Mouse (Mus musculus) left cerebral cortex, postnatal 25 days (tissue): Measurements from ENCODE around the gene P2rx7. TPM values are rescaled to one million over a fixed set of nuclear protein-coding genes. Genes with fewer than 3 reads are reported as not detected.
A peak's percentile ranks its signal among the peaks of the same experiment; 100 is the strongest.

ENCODE experiments used
- DNase-seq, 2 experiments: peaks; one replicate each; pipeline ENCODE4 v3.0.0; 2022; ENCODE audit warnings: low spot score in 2 of 2, mixed read lengths in 1 of 2
- intact Hi-C: fragments of 180-260 bp; cut with DNase I; formaldehyde crosslinking; loops from one replicate; pipeline ENCODE4 v1.15.1; 2025
- total RNA-seq, 2 experiments: library from RNA; stranded (reverse); gene quantifications; 2 replicates each; pipeline ENCODE4 v1.2.3; 2021

The P2rx7 gene
- total RNA-seq = 1 to 10 TPM; 7.9 to 8.3 TPM

DNA sequence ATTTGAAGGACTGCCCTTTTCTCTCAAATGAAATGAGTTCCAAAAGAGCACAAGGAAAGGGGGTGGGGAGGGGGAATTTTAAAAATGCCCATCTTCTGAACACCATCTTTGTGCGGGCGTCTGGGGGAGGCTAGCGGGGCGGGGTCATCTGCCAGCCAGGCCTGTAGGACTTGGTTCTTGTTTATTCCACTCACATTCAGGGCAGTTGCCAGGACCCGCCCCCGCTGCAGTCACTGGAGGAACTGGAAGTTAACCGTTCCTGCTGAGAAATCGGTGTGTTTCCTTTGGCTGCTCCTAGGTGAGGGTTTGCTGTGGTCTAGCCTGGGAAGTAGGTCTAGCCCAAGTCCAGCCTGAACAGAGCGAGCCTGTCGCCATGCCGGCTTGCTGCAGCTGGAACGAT is at the start of gene P2rx7:
P2rx7 (plus strand) TSS at position 211 of the 400 bp plus-strand sequence.
- intact Hi-C loops = loop anchor here (5.0 kb wide), 1 partner anchor 84 kb away; no protein-coding TSS in a partner anchor

DNA sequence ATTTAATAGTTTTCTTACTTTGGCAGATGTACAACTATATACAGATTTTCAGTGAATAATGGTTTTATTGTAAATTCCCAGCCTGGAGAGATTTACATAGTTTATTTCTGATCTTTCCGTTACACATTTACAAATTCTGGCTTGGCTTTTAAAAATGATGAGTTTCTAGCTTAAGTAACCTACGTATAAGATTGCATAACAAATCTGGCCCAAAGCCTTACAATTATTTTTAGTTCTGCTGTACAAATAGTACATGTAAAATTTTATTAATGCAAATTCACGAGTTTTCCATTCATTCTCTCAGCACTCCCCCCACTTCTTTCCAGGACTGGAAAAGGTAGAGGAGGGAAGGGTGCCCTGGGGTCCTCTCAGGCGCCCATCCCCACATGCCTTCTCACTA is 48.2 kb upstream of the P2rx7 start:
- DNase-seq = no peak
- intact Hi-C loops = no loop called here

More for the DNA sequence above, at the start of gene P2rx7:
- peak; percentile 48 to 78 for DNase-seq

DNA sequence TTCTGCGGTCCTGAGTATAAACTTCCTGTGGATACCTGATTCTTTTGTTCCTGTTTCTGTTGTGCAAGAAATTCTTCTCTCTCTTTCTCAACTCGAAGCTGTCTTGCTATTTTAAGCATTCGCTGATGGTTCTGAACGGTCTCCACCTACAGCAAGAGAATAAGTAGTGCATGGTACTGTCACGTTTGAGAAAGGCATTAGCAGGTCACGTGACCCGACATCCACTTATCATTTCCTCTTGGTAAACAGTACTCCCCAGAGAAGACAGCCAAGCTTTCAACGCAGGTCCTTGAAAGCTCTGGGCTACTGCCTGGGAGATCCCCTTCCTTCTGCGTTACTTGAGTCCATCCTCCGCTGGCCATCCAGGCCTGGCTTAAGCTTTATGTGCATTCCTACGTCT is 41.5 kb upstream of the P2rx7 start:
- no peak for DNase-seq
- intact Hi-C loops = no loop called here

DNA sequence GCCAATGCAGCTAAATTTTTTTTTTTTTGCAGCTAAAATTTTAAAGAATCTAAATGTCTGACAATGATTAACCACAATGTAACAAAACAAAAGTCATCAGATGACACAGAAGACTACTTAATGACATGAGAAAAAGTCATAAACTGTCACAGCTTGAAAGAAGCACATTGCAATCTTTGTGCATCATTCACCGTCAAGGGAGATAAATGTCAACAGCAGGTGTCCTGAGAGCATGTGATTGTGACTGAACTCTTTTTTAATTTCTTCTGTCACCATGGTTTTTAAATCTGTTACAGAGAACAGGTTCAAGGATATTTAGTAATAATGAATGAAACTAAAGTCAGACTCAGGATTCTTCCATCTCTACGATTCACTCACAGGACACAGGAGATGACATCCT is 38.8 kb upstream of the P2rx7 start:
- intact Hi-C loops = no loop called here
- DNase-seq = no peak

DNA sequence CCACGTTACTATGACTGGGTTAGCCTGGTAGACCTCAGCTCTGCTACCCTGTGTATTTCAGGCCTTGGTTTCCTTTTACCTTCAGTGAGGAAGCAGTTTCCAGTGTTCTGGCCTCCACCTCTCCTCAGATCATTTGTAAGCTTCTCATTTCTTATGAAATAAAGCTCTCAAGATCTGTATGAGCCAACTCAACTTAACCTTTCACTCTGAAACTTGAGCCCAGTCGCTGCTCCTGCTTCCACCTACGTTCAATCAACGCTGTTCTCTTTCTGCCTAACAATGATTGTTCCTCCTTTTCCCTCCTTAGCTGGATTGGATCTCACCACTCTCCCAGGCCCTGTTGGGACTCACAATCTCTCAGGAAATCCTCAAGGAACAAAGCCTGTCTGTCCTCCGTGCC is 32.1 kb upstream of the P2rx7 start:
- intact Hi-C loops = loop anchor here (5.0 kb wide), 1 partner anchor 64 kb away; no protein-coding TSS in a partner anchor
- DNase-seq = no peak

DNA sequence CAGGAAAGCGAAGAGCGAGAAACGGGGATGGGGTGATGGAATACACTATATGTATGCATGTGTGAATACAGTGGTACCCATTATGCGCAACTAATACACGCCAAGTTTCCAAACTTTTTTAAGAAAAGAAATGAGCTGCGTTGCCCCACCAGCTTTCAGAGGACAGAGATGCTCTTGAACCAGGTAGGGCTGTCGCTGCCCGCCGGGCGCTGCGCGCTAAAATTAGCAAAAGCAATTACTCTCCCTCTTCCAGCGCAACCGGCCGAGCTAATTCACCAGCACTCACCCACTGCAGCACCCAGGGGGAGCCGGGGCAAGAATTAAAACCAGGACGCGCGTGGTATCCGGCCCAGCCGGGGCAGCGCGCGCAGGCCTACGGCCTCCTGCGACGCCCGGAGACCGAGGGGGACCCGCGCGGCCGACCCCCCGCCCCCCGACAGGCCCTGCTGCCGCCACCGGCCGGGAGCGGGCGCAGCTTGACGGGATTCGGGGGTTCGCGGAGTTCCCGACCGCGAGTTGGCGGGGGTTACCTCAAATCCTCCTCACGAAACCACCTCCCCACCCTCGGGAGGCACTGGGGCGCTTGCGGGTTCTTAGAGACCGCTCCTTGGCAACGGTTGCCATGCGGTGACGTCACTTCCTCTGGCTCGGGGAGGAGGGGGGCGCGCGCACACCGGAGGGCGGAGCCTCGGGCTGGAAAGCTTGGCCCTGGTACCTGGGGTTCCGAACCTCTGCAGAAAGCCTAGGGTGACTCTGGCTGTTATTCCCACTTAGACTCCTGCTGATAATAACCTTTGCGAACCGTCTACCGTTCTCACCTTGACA is 29.6 kb upstream of the P2rx7 start, which contains the start of gene Ift81:
Ift81 (minus strand) TSS at position 611 of the 825 bp plus-strand sequence.
- peak; percentile 97 to 98 for DNase-seq
- intact Hi-C loops = loop anchor here (1.0 to 5.0 kb wide), 2 partner anchors 67 to 112 kb away; partner anchors contain the start of gene Atp2a2

DNA sequence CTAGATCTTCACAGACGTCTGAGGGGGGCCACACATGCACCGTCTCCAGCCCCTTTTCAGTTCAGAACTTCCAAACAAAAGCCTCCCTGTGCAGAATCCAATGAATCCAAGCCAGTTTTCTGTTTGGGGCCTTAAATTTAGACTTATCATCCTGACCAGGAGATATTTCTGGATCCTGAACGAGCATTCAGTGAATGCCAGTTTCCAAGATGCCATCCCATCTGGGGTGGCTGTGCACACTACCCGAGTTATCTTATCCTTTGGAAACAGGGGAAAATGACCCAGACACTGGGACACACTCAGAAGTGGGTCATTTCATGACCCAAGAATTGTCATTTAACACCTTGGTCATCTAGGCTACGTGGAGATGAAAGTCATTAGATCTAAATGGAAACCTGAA is 26.0 kb upstream of the P2rx7 start:
- intact Hi-C loops = no loop called here
- peak in 1 of 2 experiments; percentile 78 for DNase-seq

DNA sequence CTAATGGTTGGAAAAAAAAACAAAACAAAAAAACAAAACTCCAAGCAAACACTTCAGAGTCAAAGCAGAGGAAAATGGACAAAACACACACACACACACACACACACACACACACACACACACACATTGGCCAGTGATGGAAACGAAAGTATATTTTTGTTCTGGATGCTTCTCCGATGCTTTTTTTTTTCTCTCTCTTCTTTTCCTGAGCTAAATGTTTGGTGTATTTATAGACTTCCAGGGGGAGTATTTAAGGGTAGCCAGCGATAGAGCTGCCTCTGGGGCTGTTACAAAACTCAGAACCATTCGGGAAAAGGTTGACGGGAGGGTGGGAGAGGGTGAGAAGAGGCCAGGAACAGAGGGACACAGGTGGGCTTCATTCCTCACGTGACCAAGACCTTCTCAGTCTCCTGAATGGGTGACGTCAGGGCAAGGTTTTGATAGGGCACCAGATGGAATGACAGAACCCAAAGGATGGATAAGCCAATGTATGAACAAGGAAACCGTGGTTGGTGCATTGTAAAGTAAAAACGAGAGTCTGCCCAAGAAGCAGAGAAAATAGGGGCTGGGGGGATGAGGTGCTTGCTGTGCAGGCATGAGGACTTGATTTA is 23.9 kb upstream of the P2rx7 start:
- DNase-seq = peak in 1 of 2 experiments; percentile 72
- intact Hi-C loops = loop anchor here (2.0 kb wide), 1 partner anchor 35 kb away; no protein-coding TSS in a partner anchor

DNA sequence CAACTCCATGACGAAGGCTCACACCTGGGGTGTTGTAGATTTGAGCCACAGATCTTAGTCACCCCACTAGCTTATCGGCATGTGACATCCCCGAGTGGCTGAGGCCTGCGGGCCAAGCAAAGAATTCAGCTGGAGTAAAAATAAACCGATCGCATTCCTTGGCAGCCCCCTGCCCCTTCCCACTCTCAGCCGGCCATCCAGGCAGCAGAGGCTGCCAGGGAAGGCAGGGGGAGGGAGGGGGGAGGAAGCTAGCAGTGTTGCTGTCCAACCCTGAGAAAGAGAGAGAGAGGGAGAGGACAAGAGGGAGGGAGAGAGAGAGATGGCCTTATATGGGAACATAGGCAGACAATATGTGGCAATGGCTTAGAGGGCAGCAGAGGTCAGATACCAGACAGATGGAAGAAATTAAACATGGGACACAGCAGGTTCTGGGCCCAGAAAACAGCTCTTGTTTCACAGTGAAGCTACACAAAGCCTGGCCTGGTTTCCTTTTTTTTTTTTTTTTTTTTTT is 22.3 kb upstream of the P2rx7 start:
- intact Hi-C loops = loop anchor here (2.0 kb wide), 1 partner anchor 37 kb away; no protein-coding TSS in a partner anchor
- DNase-seq = peak in 1 of 2 experiments; percentile 51

DNA sequence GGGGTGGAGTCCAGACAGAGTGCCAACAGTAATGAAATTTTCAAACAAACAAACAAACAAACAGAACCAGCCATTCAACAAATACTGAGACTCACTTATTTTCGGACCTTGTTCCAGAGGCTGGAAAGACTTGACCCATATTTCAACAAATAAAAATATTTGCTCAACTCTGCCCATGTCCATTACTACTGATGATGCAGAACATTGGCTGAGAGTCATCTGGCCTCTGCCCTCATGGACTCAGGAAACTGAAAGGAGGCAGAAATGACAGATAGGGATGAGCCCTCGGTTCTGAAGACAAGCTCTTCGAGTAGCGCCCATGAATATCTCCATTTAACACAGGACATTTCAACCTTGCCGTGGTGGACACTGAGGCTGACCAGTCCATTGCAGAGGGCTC is 21.2 kb upstream of the P2rx7 start:
- no peak for DNase-seq
- intact Hi-C loops = no loop called here

DNA sequence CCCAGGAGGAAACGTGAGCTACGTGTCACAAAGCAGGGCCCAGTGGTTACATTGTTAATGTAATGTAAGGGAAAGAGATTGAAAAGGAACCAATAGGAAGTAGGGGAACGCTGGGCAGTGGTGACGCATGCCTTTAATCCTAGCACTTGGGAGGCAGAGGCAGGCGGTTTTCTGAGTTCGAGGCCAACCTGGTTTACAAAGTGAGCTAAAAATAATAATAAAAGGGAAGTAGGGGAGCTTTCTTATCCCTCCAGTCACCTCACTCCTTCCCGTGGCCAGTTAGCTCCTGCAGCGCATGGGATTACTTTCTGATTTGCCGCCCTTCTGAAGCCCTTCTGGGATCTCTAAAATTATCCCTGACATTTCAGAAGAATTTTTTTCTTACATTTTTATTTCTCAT is 19.9 kb upstream of the P2rx7 start:
- intact Hi-C loops = no loop called here
- no peak for DNase-seq

DNA sequence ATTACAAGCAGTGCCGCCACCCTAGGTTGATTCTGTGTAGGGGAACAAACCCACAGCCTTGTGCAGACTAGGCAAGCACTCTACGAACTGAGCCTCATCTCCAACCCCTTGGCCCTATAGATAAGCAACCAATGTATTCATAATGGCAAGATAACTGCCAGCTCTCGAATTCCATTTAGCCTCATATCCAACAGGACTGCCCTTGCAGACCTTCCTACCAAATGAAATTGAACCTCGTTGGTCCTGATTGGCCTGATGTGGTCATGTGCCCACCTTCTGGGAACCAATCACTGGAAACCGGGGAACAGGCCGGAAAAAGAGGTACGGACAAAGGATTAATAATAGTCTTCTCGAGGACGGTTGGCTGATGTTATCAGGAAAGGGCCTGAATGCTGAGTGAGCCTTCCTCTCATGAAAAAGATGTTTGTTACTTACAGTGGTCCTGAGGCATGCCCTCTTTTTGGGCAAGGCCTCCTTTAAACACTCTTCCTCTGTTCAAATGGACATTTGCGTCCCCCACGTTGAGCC is 18.7 kb upstream of the P2rx7 start:
- intact Hi-C loops = loop anchor here (5.0 kb wide), 2 partner anchors 78 to 143 kb away; no protein-coding TSS in a partner anchor
- no peak for DNase-seq

DNA sequence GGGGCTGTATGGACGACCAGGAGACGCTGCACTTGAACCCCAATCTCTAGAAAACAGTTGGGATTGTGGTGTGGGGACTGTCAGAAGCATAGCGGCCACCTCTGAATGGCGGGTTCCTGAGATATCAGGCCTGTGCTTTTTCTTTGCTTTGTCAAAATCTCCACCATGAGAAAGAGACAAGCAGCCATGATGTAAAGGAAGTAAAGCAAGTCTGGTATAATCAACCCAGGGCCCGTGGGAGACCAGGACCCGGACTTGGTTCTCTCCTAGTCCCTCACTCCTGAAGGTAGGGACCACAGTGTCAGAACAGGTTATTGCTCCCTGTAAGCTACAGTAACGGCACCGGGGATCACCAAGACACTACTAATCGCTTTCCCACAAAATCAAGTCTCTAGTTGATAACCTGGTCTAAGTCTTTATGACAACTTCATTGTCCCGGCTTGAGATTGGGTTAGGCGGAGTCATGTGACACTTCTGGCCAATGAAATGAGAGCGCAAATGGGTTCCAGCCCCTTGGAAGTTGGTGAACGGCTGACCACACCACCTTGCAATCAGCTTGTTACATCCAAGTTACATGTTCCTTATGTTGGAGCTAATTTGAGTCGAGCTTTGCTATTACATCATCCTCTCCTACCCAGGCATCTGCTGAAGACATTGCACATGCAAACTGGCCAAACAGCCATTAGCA is 18.0 kb upstream of the P2rx7 start:
- intact Hi-C loops = loop anchor here (2.0 to 5.0 kb wide), 3 partner anchors 78 to 203 kb away; no protein-coding TSS in a partner anchor
- peak in 1 of 2 experiments; percentile 58 for DNase-seq

DNA sequence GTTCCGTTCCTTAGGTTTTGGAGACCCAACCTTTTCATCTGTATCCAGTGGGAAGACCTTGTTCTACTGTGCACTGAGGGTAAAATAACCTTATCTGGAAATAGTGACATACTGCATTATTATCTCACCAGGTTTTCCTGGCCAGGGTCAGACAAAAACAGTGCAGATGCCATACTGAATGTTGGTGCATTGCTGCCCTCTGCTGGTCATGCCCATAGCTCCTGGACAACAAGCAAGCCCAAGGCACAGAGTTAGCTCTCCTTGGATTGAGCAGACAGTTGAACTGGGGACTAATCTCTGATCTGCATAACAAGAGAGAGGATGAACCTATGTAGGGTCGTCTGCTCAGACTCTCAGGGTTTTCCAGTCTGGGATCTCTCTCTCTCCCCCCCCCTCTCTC is 16.5 kb upstream of the P2rx7 start:
- peak; percentile 86 to 93 for DNase-seq
- intact Hi-C loops = loop anchor here (1.0 to 5.0 kb wide), 4 partner anchors 80 to 226 kb away; no protein-coding TSS in a partner anchor

DNA sequence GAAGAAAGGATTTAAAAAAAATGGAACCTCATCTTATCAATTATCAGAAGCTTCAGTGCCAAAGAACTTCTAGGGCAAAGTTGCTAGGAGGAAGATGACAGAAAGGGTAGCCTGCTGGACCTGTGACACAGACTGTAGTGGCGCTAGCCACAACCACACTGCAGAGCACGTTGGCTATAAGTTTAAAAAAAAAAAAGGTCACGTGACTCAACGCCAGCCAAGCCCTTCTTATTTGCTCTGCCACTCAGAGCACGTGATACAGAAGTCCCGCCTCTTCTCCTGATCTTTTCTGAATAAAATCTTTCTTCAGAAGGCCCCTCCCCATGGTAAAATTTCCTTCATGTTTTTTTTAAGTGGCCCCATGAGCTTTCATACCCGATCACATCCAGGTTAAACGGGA is 8.5 kb upstream of the P2rx7 start:
- intact Hi-C loops = no loop called here

DNA sequence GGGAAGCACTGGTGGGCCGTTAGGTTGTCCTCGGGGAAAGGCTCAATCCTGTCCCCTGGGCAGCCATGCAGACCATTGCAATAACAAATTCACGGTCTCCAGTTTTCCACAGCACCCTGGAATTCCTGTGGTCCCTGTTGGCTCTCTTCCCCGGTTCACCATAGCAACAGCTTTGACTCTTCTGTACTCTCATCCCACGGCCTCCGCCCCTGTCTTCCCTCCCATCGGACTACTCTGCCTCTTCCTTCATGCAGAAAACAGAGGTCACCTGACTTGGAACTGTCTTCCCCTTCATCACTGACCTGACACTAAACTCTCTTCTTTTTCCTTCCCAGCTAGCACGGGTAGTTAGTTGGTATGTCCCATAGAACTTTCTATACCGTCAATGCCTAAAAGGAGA is 7.4 kb upstream of the P2rx7 start:
- intact Hi-C loops = no loop called here
- peak in 1 of 2 experiments; percentile 56 for DNase-seq

More for the DNA sequence above, 8.5 kb upstream of the P2rx7 start:
- no peak for DNase-seq

DNA sequence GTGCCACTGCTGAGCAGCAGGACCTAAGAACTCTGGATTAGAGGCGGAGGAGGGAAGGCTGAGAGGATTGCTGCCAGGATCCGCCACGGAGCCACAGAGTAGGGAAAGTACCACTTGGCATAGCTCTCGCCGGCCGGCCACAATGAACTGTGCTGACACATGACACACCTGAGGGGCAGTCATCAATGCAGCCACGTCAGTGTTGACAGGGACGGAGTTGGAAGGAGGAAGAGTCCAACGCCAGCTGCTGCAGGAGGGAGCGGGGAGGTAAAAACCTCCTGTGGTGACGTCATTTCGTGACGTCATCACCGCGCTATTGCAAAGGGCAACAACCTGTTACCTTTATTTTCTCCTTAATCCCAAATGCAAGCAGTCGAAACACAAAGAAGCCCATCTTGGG is 6.8 kb upstream of the P2rx7 start:
- no peak for DNase-seq
- intact Hi-C loops = no loop called here

DNA sequence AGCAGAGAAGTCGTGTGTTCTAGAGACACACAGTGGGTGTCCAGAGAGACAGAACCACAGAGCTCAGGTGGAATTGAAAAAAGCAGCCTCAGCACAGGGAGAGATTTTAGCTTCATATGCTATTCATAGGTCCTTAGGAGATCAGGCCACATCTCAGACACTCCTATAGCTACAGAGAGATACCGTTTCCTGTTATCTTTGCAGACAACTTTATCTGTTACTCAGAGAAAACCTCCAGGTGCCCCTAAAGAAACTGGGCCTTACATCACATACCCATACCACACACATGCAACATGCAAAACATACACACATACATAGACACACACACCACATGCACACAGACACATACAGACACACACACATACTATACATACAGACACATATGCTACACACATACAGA is 5.4 kb upstream of the P2rx7 start:
- intact Hi-C loops = no loop called here
- no peak for DNase-seq

DNA sequence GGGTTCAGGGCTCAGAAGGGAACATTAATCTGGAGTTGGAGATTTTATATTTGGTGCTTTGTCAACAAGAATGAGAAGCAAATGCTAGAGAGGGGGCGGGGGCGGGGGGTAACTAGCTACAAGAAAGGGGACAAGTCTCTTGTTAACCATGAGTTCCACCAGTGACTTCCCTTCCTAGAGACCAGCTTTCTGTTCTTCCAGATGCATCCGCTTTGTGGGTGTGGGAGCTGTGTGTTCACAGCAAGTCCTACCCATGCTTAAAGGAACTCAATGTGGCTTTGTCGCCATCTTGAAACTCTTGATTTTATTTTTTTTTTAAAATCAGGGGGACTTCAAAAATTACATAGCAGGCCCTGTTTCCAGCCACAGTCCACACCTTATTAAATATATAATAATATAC is 4.2 kb upstream of the P2rx7 start:
- DNase-seq = no peak
- intact Hi-C loops = no loop called here
